Mouse (Mus musculus): ENCODE results near the gene B3gat3.

GRCm38 (mm10) chr19:8920073-8920736 is at the start of gene B3gat3:
- TF ChIP-seq EP300 (IDR thresholded peaks at IDR 0.05; ENCODE audit: low read depth) (0 out of 2 replicates have a peak, but pooled peaks have one; percentile 29), CTCF (IDR thresholded peaks at IDR 0.05; ENCODE audit: low read depth) (no peak)

All from liver, postnatal 0 days (tissue).